Mouse (Mus musculus): ENCODE results near the gene Aldh3b2.
"Not testable (repeated sequence)": the region's sequence is repeated elsewhere in the genome, so short reads cannot be mapped to it uniquely, and the experiment has no call there.

Aldh3b2 gene

DNA sequence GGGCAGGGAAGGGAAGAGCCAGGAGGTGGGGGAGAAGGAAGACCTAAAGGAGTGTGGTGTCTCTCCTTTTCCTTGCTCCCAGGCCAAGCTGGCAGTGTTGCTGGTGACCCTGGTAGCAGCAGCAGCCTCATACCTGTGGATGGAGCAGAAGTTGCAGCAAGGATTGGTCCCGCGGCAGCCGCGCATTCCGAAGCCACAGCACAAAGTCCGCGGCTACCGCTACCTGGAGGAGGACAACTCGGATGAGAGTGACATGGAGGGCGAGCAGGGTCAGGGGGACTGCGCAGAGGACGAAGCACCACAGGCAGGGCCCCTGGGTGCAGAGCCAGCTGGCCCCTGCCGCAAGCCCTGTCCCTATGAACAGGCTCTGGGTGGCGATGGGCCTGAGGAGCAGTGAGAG lies 23.6 kb upstream of the Aldh3b2 start:
- DNase-seq = no peak

DNA sequence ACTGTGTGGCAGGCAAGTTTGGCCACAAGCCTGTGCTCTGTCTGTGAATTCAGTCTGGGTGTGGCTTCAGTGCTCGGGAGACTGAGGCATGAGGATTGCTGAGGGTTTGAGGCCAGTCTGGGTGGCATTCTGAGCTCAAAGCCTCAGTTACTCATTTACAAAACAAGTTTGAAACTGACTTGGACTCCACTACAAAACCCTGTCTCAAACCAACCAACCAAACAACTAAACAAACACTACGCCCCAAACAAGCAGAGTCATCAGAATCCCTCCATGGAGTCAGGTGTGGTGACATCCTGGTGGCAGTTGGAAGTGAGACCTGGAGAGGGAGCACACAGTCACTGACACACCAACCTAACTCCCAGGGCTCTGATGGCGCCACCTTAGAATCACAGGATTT lies 21.8 kb upstream of the Aldh3b2 start:
- no peak for DNase-seq

DNA sequence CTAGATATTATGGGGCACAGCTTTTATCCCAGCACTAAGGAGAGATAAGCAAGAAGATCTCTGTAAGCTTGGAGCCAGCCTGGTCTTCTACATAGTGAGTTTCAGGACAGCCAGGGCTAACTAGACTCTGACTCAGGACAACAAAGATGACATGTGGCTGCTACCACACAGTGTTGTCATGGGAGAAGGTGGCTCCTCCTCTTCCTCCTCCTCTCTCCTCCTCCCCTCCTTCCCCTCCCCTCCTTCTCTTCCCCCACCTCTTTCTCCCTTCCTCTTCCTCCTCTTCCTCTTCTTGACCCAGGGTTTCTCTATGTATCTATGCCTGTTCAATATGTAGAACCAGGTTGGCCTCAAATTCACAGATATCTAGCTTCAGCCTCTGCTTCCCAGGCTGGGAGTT lies 20.7 kb upstream of the Aldh3b2 start:
- DNase-seq = no peak

DNA sequence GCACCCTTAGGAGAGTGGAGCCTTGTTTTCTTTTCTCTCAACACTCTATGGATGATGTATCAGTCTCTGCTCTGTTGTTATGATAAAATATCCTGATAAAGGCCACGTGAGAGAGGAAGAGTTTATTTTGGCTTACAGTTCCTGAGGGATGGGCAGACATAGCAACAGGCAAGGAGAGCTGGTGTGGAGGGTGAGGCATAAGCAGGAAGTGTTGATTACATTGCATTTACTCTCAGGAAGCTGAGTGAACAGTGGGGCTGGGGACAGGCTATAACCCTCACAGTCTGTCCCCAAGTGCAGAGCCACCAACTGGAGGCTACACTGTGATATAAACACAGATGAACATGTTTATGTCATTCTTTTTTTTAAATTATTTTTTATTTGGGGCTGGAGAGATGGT lies 20.0 kb upstream of the Aldh3b2 start:
- DNase-seq = no peak

DNA sequence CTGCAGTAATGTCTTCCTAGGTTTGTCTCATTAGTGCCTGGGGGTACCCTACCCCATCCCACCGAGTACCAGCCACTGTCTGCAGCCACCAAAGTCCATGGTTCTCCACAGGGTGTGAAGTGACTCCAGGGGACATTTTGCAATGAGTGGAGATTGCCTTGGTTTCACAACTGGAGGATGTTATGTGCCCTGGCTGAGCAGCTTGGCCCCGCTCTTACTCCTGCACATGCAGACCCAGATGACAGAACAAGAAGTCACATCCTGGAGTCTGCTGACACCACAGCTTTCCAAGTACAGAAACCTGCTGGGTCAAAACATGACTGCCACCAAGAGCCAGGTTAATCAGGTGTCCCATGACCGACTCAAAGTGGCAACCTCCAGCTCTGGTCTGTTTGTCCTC lies 17.1 kb upstream of the Aldh3b2 start:
- no peak for DNase-seq

DNA sequence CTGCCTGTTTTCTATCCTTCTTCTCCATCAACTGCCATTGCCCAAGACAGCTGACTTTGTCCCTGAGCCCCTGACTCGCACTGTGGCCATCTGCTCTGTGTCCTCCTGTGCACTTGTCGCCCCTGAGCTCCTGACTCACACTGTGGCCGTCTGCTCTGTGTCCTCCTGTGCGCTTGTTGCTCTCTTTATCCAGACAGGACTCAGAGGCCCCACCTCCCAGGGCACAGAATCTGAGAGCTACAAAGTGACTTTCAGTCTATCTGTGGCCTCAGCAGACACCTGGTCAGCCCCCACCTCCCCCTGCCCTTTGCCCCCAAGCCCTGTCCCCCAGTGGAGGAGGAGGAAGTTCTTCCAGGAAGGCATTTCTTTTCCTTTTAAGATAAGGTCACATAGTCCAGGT lies 16.3 kb upstream of the Aldh3b2 start:
- DNase-seq = no peak

DNA sequence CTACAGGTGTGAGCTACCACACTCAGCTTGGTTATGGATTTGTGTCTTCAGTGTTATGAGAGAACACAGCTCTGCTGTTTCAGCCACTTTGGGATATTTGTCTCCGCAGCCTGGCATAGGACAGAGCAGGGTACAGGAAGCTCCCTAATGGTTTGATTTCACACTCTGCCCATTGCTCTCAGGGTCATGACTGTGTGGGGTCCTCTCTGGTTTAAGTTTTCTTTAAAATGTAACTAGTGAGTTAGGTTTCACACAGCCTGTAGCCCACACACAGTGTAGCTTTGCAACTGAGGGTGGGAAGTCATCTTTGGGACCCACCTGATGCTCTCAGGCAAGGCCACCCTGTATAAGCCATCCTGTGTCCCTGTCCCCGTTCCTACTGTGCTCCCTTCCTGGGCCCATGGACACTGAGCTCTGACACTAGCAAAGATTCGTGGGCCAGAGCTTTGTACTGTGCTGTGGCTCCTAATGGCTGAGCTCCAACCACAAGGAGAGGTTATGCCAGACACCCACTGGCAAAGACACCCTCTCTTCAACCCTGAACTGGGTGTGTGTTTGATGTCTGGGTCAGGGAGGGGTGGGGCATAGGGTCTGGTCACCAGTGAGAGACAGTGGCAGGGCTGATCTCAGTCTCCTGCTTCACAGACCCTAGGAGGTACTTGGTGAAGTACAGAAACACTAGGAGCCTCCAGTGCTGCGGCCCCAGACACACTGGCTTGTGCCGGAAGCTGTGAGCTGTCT lies 14.7 kb upstream of the Aldh3b2 start:
- DNase-seq = not testable (repeated sequence)

DNA sequence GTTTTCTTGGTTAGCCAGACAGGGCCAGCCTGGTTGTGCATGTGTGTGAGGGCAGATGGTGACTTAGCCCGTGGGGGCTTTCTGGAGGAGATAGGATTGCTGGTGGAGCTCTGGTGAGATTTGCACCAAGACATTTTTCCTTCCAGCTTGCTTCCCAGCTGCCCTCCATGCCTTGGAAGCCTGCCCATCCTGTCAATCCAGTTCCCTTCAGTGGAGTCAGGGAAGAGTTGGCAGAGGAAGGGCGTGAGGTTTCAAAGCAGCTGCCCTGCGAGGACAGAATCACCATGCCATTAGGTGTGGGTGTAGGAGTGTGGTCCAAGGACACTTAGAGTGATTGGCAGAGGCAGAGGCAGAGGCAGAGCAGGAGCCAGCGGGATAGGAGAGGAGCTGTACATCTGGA lies 13.7 kb upstream of the Aldh3b2 start, which contains the start of gene Aldh3b3:
TSS of gene Aldh3b3 (plus strand) at position 176 of the 400 bp plus-strand sequence.
- no peak for DNase-seq

DNA sequence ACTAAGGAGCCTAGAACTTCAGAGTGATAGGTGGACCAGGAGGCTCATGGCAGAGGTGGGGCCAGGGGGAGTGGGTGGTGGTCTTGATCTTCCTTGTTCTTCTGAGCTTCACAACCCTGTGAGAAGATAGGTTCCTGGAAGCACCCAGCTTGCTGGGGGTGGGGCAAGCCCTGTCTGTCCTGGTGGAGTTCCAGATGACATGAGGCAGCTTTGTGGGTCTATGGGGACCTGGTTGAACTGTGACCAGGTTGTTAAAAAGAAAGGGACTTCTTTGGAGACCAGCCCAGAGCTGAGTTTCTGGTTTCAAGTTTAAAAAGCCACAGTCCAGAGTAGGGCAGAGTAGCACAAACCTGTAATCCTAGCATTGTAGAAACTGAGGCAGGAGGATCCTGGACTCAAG lies 13.1 kb upstream of the Aldh3b2 start:
- DNase-seq = no peak

DNA sequence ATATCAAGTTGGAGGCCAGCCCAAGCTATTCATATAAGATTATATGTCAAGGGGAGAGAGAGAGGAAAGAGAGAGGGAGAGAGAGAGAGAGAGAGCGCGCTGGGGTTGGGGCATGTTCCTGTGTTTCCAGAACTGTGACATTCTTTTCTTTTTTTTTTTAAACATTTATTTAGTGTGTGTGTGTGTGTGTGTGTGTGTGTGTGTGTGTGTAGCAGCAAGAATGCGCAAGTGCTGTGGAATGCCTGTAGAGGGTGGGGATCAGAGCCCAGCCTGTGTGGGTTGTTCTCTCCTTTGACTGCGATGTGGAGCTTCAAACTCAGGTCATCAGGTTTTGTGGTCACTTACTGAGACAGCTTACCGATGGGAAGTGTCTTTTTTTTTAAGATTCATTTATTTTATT lies 11.9 kb upstream of the Aldh3b2 start:
- DNase-seq = no peak

DNA sequence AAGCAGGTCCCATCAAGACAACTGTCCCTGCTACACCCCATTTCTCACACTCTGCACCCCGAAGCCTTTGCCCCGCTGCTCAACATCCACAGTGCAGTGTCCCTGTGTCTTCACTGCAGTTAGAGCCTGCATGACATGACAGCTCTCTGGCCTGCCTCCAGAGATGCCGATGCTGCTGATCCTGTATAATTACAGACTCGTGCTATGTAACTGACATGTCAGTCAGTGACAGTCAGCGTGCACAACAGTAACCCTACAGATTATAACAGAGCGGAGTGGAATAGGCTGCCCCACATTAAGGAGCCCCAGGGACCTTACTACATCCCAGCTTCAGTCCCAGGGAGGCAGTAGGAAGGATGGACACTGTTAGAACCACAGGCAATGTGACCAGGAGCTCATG lies 10.3 kb upstream of the Aldh3b2 start:
- not testable (repeated sequence) for DNase-seq

DNA sequence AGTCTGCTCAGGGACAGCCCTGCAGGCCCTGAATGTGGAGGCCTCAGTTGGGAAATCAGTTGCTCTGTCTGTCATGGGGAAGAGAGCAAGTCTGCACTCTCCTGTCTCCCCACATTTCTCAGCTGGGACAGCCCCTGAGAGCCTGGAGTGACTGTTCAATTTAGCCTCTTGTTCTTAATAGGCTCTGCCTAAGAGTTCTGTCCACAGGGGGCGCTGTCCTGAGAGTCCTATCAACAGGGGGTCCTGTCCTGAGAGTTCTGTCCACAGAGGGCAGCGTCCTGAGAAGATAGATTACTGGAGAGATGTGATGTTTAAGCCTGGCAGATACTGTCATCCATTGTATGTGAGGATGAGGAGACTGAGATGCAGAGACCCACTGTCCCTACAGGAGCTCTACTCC lies 9.7 kb upstream of the Aldh3b2 start:
- peak; percentile 67 for DNase-seq

DNA sequence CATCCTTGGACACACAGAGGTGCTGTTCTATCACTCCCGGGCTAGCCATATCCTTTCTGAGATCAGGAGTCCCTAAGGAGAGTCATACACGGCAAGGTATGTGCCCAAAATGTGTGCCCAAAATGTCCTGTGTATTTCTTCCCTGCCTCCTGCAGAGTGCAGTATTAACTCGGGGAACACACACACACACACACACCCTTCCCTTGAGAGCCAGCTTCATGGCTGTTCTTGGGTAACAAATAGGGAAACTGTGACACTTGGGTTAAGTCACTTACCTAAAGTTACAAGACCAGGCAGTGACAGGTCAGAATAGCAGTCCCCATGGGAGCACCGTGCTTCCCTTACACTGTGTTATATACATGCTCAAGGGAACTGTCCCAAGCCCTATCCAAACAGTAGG lies 8.1 kb upstream of the Aldh3b2 start:
- no peak for DNase-seq

DNA sequence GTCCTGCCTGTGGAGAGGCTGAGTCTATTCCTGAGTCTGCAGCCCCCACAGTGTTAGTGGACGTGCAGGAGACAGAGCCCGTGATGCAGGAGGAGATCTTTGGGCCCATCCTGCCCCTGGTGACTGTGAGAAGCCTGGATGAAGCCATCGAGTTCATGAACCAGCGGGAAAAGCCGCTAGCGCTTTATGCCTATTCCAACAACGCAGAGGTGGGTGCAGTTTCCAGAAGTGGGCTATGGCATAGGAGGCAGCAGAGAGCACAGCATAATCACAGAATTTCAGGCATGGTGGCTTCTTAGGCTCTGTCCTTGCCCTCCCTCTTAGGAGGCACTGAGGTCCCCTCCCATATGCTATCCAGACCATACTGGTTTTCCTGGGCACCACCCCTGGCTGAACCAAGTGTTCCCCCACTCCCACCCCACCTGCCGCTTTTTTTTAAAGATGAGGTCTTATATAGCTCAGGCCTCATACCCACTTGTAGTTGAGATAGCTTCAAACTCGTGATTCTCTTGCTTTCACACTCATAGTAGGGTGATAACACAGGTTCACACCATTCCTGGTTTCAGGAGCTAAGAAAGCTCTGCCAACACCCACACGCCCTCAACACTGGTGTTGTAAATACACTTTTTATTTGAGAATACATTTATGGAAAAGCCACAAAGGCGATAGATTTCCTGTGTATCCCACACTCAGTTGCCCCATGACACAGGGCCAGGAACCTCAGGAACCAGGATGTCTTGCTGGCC lies 5.6 kb upstream of the Aldh3b2 start:
- no peak for DNase-seq

DNA sequence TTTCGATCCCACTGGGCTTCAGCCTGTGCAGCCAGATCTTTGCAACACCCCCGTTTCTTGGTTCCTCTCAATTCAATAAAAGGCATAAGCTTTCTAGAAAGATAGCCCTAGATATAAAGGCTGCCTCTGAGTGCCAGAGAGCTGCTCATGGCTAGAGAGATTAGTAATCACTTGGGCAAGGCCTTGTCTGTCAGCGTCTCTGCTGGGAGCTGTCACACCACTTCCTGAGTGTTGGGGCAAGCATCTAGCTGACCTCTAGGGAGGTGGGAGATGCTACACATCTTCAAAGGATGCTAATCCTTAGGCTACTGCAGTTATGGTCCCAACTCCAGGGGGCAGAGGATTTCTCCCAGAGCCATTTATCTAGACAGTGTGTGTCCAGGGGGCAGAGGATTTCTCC lies 4.9 kb upstream of the Aldh3b2 start:
- DNase-seq = no peak

DNA sequence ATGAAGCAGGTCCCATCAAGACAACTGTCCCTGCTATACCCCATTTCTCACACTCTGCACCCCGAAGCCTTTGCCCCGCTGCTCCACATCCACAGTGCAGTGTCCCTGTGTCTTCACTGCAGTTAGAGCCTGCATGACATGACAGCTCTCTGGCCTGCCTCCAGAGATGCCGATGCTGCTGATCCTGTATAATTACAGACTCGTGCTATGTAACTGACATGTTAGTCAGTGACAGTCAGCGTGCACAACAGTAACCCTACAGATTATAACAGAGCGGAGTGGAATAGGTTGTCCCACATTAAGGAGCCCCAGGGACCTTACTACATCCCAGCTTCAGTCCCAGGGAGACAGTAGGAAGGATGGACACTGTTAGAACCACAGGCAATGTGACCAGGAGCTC lies 2.5 kb downstream of the Aldh3b2 start:
- not testable (repeated sequence) for DNase-seq

DNA sequence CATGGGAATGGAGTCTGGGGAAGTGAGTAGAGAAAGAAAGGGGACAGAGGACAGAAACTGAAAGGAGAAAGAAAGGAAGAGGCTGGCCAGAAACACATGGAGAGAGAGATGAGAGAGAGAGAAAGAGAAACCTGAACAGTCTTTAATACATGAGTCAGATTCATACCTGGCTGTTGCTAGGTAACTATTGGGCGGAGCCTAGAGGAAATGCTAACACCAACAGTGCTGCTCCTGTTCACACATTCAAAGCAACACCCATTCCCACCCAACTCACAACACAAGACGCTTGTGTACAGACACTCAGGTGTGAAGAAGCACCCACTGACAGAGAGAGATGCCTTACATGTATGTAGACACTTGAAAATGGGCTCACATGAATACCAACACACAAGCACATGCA lies 3.7 kb downstream of the Aldh3b2 start:
- DNase-seq = no peak

DNA sequence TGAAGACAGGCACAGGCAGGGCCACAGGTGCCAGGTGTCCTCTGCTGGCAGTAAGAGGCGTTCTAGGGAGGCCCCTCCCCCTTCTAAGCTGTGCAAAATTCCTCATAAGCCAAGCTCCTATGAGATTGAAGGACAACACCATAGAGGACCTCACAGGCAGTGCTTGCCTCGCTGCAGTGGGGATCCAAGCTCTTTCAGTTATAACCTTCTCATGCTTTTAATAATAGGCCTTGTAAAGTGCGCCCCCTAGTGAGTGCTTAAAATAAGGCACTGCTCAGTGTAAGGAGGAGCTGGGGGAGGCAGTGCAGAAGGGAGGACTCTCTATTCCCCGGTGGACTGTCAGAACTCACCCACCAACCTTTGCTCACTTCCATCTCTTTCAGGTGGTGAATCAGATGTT lies 8.2 kb downstream of the Aldh3b2 start:
- peak; percentile 85 for DNase-seq

DNA sequence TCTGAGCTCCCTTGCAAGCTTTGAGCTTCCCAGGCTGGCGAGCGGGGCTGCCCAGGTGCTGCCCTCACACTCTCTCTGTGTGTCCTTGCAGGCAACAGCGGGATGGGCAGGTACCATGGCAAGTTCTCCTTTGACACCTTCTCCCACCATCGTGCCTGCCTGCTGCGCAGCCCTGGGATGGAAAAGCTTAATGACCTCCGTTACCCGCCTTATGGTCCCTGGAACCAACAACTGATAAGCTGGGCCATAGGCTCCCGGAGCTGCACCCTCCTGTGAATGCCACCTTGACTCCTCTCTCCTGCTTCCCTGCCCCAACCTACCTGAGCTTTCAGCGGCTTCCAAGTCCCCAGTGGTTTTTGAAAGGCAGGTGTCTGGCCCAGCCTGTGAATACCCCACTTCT lies 8.8 kb downstream of the Aldh3b2 start:
- DNase-seq = no peak

DNA sequence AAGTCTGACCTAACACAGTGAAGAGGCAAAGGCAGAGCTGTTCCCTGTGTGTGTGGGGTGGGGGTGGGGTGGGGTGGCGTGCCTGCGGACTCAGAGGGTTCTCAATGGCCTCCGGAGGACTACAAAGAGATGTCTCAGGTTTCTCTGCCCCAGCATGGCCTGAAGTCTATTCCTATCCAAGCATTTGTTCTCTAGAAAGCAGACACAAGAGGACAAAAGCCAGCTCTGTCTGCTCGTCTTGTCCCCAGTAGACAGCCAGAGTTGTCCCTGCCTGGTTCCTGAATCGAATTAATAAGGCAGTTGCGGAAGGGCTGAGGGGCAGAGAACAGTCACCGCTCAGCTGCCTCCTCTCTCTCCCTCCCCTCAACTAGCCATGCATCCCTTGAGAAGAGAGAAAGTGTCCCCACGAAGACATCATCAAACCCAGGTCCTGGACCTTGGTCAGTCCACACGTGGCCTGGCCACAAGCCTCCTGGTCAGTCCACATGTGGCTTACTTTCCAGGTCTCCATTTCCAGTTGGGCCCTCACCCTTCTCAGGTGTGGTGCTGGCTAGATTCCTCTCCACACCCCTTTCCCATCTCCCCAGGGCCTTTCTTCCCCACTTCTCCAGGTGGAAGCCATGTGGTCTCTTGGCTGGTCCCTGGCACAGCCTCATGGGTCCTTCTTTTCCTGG lies 11.5 kb downstream of the Aldh3b2 start:
- no peak for DNase-seq

DNA sequence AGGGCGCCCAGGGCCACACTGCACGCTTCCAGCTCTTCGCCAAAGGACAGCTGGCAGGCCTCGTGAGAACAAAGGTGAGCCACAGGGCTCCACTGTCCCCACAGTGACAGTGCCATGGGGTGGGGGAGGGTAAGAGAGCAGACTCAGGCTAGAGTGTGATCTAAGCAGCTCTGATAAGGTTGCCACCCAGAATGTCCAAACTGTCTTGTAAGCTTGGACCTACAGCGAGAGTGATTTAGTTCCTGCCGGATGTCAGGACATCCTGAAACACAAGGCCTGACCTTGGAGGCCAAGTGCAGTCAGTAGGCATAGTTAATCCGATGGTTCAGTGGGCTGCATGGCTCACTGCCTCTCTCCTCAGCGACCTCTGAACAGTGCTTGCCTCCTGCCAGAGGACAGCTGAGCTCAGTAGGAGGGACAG lies 13.1 kb downstream of the Aldh3b2 start:
- DNase-seq = no peak

DNA sequence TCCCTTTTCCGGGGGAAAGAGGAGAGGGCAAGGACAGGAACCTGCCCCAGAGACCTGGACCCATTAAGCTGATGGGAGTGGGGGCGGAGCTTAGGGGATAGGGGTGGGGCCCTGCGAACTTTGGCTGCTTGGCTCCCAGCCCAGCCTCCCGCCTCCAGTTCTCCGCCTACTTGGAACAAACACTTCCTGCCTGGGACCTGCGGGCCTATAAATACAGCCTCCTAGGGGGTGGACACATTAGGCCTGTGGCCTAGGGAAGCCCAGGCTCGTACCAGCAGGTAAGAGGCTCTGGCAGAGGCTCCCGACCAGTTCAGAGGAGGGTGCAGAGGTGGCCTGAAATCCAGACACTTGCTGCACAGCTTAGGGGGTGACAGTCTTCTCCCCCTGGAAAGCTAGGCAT lies 14.2 kb downstream of the Aldh3b2 start, which contains the start of gene Acy3:
TSS of gene Acy3 (plus strand) at position 237 of the 400 bp plus-strand sequence.
- no peak for DNase-seq

DNA sequence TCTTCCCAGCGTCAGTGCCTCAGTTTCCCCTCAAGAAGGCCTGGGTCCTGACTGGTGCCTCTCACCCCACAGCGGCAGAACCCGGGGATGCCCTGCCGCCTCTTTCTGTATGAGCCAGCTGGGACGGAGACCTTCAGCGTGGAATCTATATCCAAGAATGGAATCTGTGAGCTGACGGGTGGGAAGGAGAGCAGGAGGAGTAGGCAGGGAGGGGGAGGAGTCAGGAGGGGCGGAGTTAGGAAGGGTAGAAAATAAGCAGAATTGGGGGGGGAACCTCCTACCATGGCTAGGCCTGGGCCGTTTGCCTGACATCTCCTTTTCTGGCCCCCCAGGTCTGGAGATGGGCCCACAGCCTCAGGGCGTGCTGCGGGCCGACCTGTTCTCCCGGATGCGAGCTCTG lies 15.9 kb downstream of the Aldh3b2 start:
- DNase-seq = no peak

DNA sequence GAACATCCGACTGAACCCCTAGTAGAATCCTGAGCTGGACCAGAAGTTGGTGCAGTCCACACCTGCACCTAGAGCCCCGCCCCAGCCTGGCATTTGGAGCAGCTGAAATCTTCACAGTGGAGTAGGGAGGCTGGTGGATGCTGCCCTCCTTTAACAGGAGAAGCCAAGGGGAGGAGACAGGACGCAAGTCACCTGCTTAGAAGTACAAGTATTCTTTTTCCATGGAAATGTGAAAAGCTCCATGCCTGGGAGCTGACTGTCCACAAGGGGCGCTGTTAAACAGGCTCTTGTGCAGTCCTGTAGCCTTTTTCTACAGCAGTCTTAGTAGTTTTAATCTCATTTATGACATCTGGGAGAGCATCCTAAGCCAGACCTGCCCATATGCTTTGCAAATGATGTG lies 16.6 kb downstream of the Aldh3b2 start:
- no peak for DNase-seq
